Mouse (Mus musculus) lung, postnatal 0 days (tissue): ENCODE measurements around the gene Lrrc58.

ENCODE experiments used
- CTCF ChIP-seq: IDR thresholded peaks from 2 replicates; pipeline ENCODE4 v1.5.1; 2016; ENCODE audit warnings: antibody characterized with exemption, mild to moderate bottlenecking
- EP300 ChIP-seq: IDR thresholded peaks from 2 replicates; pipeline ENCODE4 v1.6.1; 2016; ENCODE audit warnings: antibody characterized with exemption, mild to moderate bottlenecking, control low read depth

DNA sequence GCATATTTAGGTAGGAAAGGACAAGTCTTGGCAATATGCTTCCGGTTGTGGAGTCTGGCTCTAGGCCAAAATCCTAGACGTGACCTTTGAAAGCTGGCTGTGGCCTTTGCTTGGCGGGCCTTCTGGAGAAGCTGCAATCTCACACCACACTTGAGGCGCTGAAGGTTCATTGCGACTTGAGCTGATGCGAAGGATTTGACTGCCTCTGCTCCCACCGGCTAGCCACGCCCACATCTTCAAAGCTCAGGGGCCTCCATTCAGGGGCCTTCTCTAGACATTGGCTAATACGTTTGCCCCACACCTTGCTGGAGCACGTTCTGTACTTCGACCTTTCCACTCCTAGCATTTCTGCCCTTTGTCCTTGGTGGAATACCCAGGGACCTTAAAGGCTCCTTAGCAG is 33.1 kb downstream of the Lrrc58 start:
- TF ChIP-seq EP300 = no peak
- no peak for TF ChIP-seq CTCF
